Mouse (Mus musculus) MEL (cell line): ENCODE results near the gene Nek10.

Experiments used
- CHD1 ChIP-seq: IDR thresholded peaks from 2 replicates; pipeline ENCODE4 v1.6.1; 2012; ENCODE audit warnings: low read depth, mild to moderate bottlenecking, inconsistent platforms, low read length, improper control_type of control experiment
- CHD2 ChIP-seq: IDR thresholded peaks from 2 replicates; pipeline ENCODE4 v1.6.1; 2011; ENCODE audit warnings: low read length, improper control_type of control experiment
- CTCF ChIP-seq, 3 experiments: IDR thresholded peaks in 2 of 3; conservative IDR thresholded peaks in 1 of 3; 2 replicates each; pipeline ENCODE4 v1.5.1; 2011 to 2012; ENCODE audit warnings: low read length in 3 of 3, low read depth in 2 of 3, mild to moderate bottlenecking in 2 of 3, improper control_type of control experiment in 1 of 3, inconsistent platforms in 1 of 3, mixed read lengths in 1 of 3, moderate library complexity in 1 of 3; ENCODE audit not compliant: control insufficient read depth in 1 of 3, insufficient read depth in 1 of 3, poor library complexity in 1 of 3, severe bottlenecking in 1 of 3
- GATA1 ChIP-seq: IDR thresholded peaks from 2 replicates; pipeline ENCODE4 v1.6.1; 2011; ENCODE audit warnings: low read depth, low read length, improper control_type of control experiment
- HCFC1 ChIP-seq: IDR thresholded peaks from 2 replicates; pipeline ENCODE4 v1.6.1; 2012; ENCODE audit warnings: low read depth, mild to moderate bottlenecking, inconsistent platforms, low read length, improper control_type of control experiment, moderate library complexity
- JUND ChIP-seq: IDR thresholded peaks from 2 replicates; pipeline ENCODE4 v1.6.1; 2011; ENCODE audit warnings: low read depth, mild to moderate bottlenecking, improper control_type of control experiment, low read length
- MYC ChIP-seq: IDR thresholded peaks from 2 replicates; pipeline ENCODE4 v1.6.1; 2011; ENCODE audit warnings: low read depth, mild to moderate bottlenecking, low read length, improper control_type of control experiment, moderate library complexity
- POLR2A ChIP-seq, 2 experiments: IDR thresholded peaks; 2 replicates each; pipeline ENCODE4 v1.6.1; 2011 to 2012; ENCODE audit warnings: low read length in 2 of 2, mild to moderate bottlenecking in 2 of 2, control low read depth in 1 of 2, improper control_type of control experiment in 1 of 2, low read depth in 1 of 2, moderate library complexity in 1 of 2; ENCODE audit not compliant: control insufficient read depth in 1 of 2, insufficient read depth in 1 of 2, poor library complexity in 1 of 2
- POLR2AphosphoS5 ChIP-seq: IDR thresholded peaks from 2 replicates; pipeline ENCODE4 v1.6.1; 2012; ENCODE audit warnings: low read depth, borderline replicate concordance, mild to moderate bottlenecking, inconsistent platforms, low read length, moderate library complexity, mixed read lengths
- RAD21 ChIP-seq: IDR thresholded peaks from 2 replicates; pipeline ENCODE4 v1.6.1; 2011; ENCODE audit warnings: mild to moderate bottlenecking, low read depth, low read length, improper control_type of control experiment
- UBTF ChIP-seq: IDR thresholded peaks from 2 replicates; pipeline ENCODE4 v1.6.1; 2012; ENCODE audit warnings: low read depth, mild to moderate bottlenecking, inconsistent platforms, low read length, improper control_type of control experiment, moderate library complexity, borderline replicate concordance; ENCODE audit not compliant: insufficient read depth
- ZKSCAN1 ChIP-seq: IDR thresholded peaks from 2 replicates; pipeline ENCODE4 v1.6.1; 2012; ENCODE audit warnings: low read depth, mild to moderate bottlenecking, inconsistent platforms, low read length, improper control_type of control experiment, moderate library complexity

DNA sequence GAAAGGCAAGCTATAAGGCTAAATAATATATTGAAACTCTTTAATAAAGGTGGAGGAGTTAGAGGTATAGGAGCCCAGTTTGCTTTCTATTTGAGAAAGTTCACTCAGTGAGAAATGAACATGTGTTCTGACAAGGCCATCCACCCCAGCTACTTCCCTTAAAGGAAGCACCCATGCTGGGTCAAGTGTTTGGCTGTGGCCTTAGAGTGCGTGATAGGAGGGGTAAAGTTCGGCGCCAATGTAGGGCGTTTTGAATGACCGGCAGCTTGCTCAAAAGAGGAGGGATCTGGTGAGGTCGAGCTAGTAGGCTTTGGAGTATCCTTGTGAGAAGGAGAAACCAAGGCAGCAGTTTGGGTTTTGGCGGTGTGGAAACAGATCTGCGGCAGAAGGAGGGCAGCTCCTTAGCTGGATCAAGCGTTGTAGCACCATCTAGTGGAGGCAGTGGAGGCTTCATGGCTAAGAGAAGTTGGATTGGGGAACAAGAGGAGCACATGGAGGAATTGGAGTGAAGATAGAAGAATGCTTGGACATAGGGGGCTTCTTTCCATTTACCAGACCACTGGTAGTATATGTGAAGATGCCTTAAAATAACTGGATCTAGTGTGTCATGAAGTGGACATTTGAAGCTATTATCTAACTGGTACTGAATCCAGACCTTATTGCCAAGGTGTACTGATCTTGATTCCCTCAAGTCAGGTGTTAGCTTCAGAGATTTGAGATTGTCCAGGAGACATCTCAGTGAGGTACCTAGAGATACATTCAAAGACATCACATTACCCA lies 101.7 kb downstream of the Nek10 start:
- no peak for TF ChIP-seq POLR2A (IDR thresholded peaks at IDR 0.05; ENCODE audit: control insufficient read depth in 1 of 2, insufficient read depth in 1 of 2, low read depth in 1 of 2, low read length in 2 of 2, poor library complexity in 1 of 2)
- no peak for TF ChIP-seq UBTF
- no peak for TF ChIP-seq POLR2AphosphoS5
- TF ChIP-seq GATA1: no peak
- TF ChIP-seq CHD1: no peak
- no peak for TF ChIP-seq JUND
- TF ChIP-seq HCFC1: no peak
- TF ChIP-seq RAD21: no peak
- TF ChIP-seq CTCF (IDR thresholded peaks at IDR 0.05 in 2 of 3, conservative IDR thresholded peaks at IDR 0.05 in 1 of 3; ENCODE audit: control insufficient read depth in 1 of 3, insufficient read depth in 1 of 3, low read depth in 2 of 3, low read length in 3 of 3, poor library complexity in 1 of 3, severe bottlenecking in 1 of 3): peak in 2 of 3 experiments; percentile 17 to 18; a peak in 2 of 6 replicates
- no peak for TF ChIP-seq MYC
- TF ChIP-seq CHD2: no peak
- TF ChIP-seq ZKSCAN1: no peak
